Mouse (Mus musculus) embryonic facial prominence, embryonic 11.5 days (tissue): ENCODE measurements around the gene 4931440F15Rik. TPM values are rescaled to one million over a fixed set of nuclear protein-coding genes. Genes with fewer than 3 reads are reported as not detected.
"Not testable (repeated sequence)": the region's sequence is repeated elsewhere in the genome, so short reads cannot be mapped to it uniquely, and the experiment has no call there.

Experiments used
- ATAC-seq: fragments of 200-750 bp; cut with Nextera tagmentation; replicated peaks from 2 replicates; pipeline ENCODE4 v1.8.0; 2017; ENCODE audit warnings: low read depth; ENCODE audit not compliant: insufficient number of reproducible peaks, low FRiP score, low TSS enrichment
- DNase-seq: peaks from one replicate; pipeline ENCODE4 v3.0.0-alpha.2; 2015; ENCODE audit warnings: low spot score
- H3K27ac ChIP-seq: fragments of 300-500 bp; sonication (generic); replicated peaks from 2 replicates; pipeline ENCODE4 v1.5.1; 2014; ENCODE audit warnings: mild to moderate bottlenecking, low read depth, low read length, control low read depth
- H3K27me3 ChIP-seq: fragments of 300-500 bp; sonication (generic); 2 replicates; pipeline ENCODE4 v1.6.1; 2014; ENCODE audit warnings: mild to moderate bottlenecking, low read length, moderate library complexity, mixed read lengths; ENCODE audit not compliant: control insufficient read depth, insufficient read depth
- H3K36me3 ChIP-seq: fragments of 300-500 bp; sonication (generic); replicated peaks from 2 replicates; pipeline ENCODE4 v1.6.1; 2014; ENCODE audit warnings: low read depth, mild to moderate bottlenecking, low read length, moderate library complexity, mixed read lengths; ENCODE audit not compliant: control insufficient read depth, insufficient read depth
- H3K4me1 ChIP-seq: fragments of 300-500 bp; sonication (generic); 2 replicates; pipeline ENCODE4 v1.6.1; 2014; ENCODE audit warnings: low read length, mixed read lengths; ENCODE audit not compliant: control insufficient read depth, insufficient read depth
- H3K4me2 ChIP-seq: fragments of 300-500 bp; sonication (generic); 2 replicates; pipeline ENCODE4 v1.6.1; 2014; ENCODE audit warnings: low read depth, mild to moderate bottlenecking, control low read depth, low read length, moderate library complexity
- H3K4me3 ChIP-seq: fragments of 300-500 bp; sonication (generic); 2 replicates; pipeline ENCODE4 v1.5.1; 2014; ENCODE audit warnings: low read depth, low read length, control low read depth
- H3K9ac ChIP-seq: fragments of 300-500 bp; sonication (generic); replicated peaks from 2 replicates; pipeline ENCODE4 v1.6.1; 2014; ENCODE audit warnings: mild to moderate bottlenecking, control low read depth, low read length
- H3K9me3 ChIP-seq: fragments of 300-500 bp; sonication (generic); replicated peaks from 2 replicates; pipeline ENCODE4 v1.6.1; 2016; ENCODE audit warnings: mild to moderate bottlenecking, low read length, inconsistent platforms, mixed read lengths; ENCODE audit not compliant: control insufficient read depth
- WGBS: fragments of 180-500 bp; shearing (Covaris S2); extraction: QIAGEN DNeasy Blood & Tissue Kit; methylation state at CpG from one replicate; pipeline ENCODE4 v1.1.7; 2014; 5-methylcytosine and 5-hydroxymethylcytosine counted together
- polyA plus RNA-seq: library from polyadenylated mRNA; unstranded; fragments of >200 nt; fragmentation: Nextera tagmentation; extraction: Ambion mirVana; gene quantifications from 2 replicates; pipeline ENCODE4 v1.2.1, GENCODE M21; 2014

4931440F15Rik gene
- polyA plus RNA-seq, 1 experiment from 2014 or later, result 0.06 TPM

DNA sequence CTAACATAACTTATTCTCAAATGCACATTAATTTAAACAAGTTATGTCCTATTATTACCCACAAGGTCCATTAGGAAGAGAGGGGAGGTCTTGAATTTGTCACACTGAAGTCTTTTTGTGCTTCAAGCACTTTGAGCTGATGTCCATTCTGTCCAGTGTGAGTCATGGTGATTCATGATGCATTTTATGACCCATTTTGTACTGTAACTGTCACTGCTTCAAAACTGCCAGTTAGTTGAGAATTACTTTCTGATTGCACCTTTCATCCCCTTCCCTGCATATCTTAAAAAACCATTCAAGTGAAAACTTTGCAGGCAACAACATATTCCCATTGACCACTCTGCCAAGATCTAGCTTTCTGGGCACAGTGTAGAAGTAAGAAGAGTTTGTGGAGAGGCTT, 11.6 kb upstream of the 4931440F15Rik start:
- no peak overlapping the region for H3K27ac ChIP-seq
- no peak overlapping the region for H3K9ac ChIP-seq
- DNase-seq (no peak), ATAC-seq (no peak)
- H3K4me3 ChIP-seq, result no peak overlapping the region
- no peak overlapping the region for H3K4me2 ChIP-seq
- H3K27me3 ChIP-seq, result no peaks in the 10 kb centered on the region
- no peaks in the 10 kb centered on the region for H3K4me1 ChIP-seq
- no peaks in the 10 kb centered on the region for H3K36me3 ChIP-seq
- no peaks in the 10 kb centered on the region for H3K9me3 ChIP-seq

DNA sequence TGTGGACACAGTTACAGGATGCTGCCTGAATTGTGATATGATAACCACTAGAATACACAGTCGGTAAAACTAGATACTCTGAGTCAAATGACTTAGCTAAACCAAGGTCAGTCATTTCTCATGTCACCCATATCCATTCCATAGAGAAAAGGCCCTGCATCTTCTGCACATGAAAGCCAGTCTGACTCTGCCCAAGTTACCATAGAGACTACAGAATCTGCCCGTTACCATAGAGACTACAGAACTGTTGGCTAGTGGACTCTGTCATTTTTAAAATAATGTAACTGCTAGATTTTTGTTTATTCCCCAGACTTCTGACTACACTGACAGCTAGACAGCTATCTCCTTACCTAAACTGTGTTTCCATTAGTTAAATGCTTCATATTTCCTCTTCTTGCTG, 2.3 kb upstream of the 4931440F15Rik start:
- ATAC-seq (no peak), DNase-seq (no peak)
- peaks cover 6% of the 10 kb centered on the region for H3K27me3 ChIP-seq
- no peaks in the 10 kb centered on the region for H3K36me3 ChIP-seq
- no peak overlapping the region for H3K4me3 ChIP-seq
- no peaks in the 10 kb centered on the region for H3K4me1 ChIP-seq
- WGBS, result 88% methylated on average over 2 of the region's 2 CpGs
- H3K9ac ChIP-seq, result no peak overlapping the region
- no peaks in the 10 kb centered on the region for H3K9me3 ChIP-seq
- H3K27ac ChIP-seq, result no peak overlapping the region
- H3K4me2 ChIP-seq, result no peak overlapping the region

DNA sequence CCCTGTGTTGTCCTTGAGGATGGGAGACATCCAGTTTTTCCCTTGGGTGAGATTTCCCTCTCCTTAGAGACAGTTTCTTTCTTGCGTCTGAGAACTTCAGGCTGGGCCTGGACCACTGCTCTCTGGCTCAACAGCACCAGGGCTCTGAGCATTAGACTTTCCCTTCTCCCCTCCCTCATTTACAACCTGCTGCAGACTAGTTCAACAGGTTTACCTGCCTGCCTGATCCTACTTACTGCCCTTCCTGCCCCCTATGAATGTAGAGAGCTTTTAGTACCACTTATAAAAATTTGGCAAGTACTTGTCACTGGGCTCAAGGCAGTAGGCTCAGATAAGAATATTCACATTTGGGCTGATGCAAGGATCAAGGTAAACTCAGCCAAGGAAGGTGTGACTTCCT, 533 bp upstream of the 4931440F15Rik start:
- ATAC-seq, result no peak

DNA sequence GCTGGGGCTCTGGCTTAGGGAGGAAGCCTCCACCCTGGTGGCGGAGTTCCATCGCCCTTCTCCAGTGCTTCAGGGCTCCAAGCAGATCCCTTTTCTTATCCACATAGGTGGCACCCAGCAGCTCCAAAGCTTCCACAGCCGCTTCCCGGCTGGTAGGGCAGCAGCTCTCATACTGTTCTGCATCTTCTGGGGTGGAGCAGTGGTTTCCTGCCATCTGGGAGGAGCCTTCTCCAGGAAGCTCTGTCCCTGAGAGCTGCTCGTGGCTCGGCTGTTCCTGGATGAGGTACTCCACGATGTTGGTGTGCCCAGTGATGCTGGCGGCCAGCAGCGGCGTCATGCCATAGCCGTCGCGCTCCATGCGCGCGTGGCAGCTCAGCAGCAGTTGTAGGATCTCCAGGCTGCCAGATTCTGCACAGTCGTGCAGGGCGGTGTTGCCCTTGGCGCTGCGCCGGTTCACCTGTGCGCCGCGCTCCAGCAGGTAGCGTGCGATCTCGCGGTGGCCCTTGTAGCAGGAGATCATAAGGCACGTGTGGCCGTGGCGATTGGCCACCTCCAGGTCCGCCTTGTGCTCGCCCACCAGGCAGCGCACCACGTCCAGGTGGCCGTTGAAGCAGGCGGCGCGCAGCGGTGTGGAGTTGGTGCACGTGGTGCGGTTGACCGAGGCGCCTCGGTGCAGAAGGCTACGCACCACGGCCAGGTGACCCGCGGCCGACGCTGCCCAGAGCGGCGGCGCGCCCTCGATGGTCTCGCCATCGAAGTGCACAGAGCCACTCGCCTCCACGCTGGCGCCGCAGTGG, 796 bp downstream of the 4931440F15Rik start:
- Histone ChIP-seq H3K4me2 (peak overlapping the region; percentile 41), H3K4me3 (peak overlapping the region; percentile 17; the same call in 1 of the 2 replicates)
- not testable (repeated sequence) for H3K27ac ChIP-seq, H3K36me3 ChIP-seq, H3K9ac ChIP-seq, H3K4me1 ChIP-seq, DNase-seq, H3K9me3 ChIP-seq, H3K27me3 ChIP-seq
- WGBS, result 10% methylated on average over 53 of the region's 62 CpGs
- ATAC-seq, result peak; percentile 37; the same call in 1 of the 2 replicates

More for the DNA sequence above, 533 bp upstream of the 4931440F15Rik start:
- DNase-seq, result no peak
- H3K4me2 ChIP-seq, result no peak overlapping the region
- no peak overlapping the region for H3K4me3 ChIP-seq
- H3K27me3 ChIP-seq, result peaks cover 6% of the 10 kb centered on the region
- WGBS, result 88% methylated on average over 1 of the region's 1 CpGs
- no peak overlapping the region for H3K9ac ChIP-seq
- H3K4me1 ChIP-seq, result no peaks in the 10 kb centered on the region
- no peaks in the 10 kb centered on the region for H3K9me3 ChIP-seq
- H3K27ac ChIP-seq, result no peak overlapping the region
- no peaks in the 10 kb centered on the region for H3K36me3 ChIP-seq

DNA sequence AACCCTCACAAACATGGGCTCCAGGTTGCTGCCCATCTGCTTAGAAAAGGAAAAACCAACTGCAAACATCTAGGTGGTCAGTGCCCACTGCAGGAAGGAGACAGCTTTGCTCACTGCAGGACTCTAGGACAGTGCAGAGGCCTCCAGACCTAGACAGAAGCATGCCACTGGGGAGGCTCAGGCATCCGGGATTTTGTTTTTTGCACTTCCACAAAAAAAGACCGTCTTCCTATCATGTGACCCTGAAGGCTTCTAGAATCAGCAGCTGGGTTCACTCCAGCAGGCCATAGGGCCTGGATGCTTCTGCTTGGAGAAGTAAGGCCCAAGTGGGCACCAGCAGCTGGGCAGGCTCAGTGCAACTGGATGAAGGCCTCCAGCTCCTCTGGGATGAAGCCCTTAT, 2.3 kb downstream of the 4931440F15Rik start:
- 82% methylated on average over 2 of the region's 2 CpGs for WGBS
- no peaks in the 10 kb centered on the region for H3K4me1 ChIP-seq
- no peak overlapping the region for H3K4me3 ChIP-seq
- H3K27me3 ChIP-seq, result peaks cover 6% of the 10 kb centered on the region
- ATAC-seq, result no peak
- no peak overlapping the region for H3K4me2 ChIP-seq
- DNase-seq, result no peak
- H3K9me3 ChIP-seq, result no peaks in the 10 kb centered on the region
- H3K27ac ChIP-seq, result no peak overlapping the region
- H3K36me3 ChIP-seq, result no peaks in the 10 kb centered on the region
- H3K9ac ChIP-seq, result no peak overlapping the region

DNA sequence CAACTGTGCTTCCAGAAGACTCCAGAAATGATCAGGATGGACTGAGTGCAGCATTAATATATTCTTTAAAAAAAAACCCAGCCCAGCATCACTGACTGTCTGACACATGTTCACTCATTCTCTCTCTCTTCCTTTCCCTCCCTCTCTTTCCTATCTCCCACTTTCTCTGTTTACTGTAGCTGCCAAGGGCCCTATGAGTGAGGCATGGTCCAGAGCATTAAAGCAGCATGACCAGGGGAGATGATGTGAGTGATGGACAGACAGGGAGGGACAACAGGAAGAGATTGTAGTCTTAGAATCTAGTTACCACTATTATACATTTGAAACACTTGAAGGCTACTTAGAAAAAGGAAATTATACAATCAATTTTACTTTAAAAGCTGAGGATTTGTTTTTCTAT, 9.8 kb downstream of the 4931440F15Rik start:
- H3K27ac ChIP-seq, result no peak overlapping the region
- no peak for DNase-seq
- no peak overlapping the region for H3K4me2 ChIP-seq
- H3K9me3 ChIP-seq, result no peaks in the 10 kb centered on the region
- no peaks in the 10 kb centered on the region for H3K27me3 ChIP-seq
- H3K4me3 ChIP-seq, result no peak overlapping the region
- no peak for ATAC-seq
- H3K4me1 ChIP-seq, result no peaks in the 10 kb centered on the region
- no peak overlapping the region for H3K9ac ChIP-seq
- no peaks in the 10 kb centered on the region for H3K36me3 ChIP-seq

DNA sequence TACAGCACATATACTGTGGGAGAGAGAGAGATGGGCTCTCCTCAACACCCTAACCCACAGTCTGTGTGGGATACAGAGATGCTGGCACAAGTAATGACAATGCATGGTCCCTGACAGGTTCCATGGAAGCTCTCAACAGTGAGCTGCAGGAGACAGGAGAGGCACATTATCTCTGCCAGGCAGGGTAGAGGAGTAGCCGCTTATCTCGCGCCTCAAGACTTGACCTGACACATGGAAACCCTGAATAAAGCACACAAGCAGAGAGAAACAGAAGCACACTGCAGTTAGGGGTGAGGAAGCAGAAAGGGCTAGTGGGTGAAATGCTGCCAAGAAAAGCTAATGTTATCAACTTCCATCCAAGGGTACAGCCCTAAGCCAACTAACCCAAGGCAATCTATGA, 10.2 kb downstream of the 4931440F15Rik start:
- DNase-seq, result no peak
- Histone ChIP-seq H3K27ac (no peak overlapping the region), H3K27me3 (no peaks in the 10 kb centered on the region), H3K36me3 (no peaks in the 10 kb centered on the region), H3K9ac (no peak overlapping the region), H3K4me1 (no peaks in the 10 kb centered on the region), H3K4me2 (no peak overlapping the region), H3K4me3 (no peak overlapping the region), H3K9me3 (no peaks in the 10 kb centered on the region)
- no peak for ATAC-seq
- 81% methylated on average over 3 of the region's 3 CpGs for WGBS

DNA sequence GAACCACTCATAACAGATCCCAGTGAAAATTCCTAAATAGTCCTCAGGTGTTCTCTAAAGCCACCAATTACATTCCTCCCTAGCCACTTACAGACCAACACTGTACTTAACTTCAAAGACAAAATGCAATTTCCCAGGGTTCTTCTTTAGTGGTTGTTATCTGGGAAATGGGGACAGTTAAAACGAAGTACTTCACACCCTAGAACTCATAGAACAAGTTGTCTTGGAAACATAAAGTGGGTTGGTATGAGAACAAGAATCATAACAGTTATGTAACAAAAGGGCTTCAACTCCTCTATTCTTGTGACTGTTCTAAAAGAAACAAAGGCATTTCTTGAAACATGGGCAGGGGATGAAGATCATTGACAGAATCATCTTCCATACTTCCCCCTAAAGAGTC, 12.2 kb downstream of the 4931440F15Rik start:
- Histone ChIP-seq H3K9me3 (no peaks in the 10 kb centered on the region), H3K4me1 (no peaks in the 10 kb centered on the region), H3K36me3 (no peaks in the 10 kb centered on the region), H3K4me2 (no peak overlapping the region), H3K27me3 (no peaks in the 10 kb centered on the region), H3K9ac (no peak overlapping the region), H3K4me3 (no peak overlapping the region), H3K27ac (no peak overlapping the region)
- WGBS, result 82% methylated on average over 1 of the region's 1 CpGs
- ATAC-seq (no peak), DNase-seq (no peak)
